Mouse (Mus musculus) gastrocnemius, postnatal 14 days (tissue): ENCODE data around the gene Cela3a. TPM values are rescaled to one million over a fixed set of nuclear protein-coding genes. Genes with fewer than 3 reads are reported as not detected.

Source experiments
- total RNA-seq, 2 experiments: library from RNA; stranded (reverse); gene quantifications; 2 replicates each; pipeline ENCODE4 v1.2.3; 2021

Gene Cela3a
- total RNA-seq, 2 experiments from 2014 or later, result not detected

Other genes with a start within 250 kb of the Cela3a start
- 1 to 10 TPM; 6.4 to 8.8 TPM for gene Wnt4, start 132.3 kb downstream of the Cela3a start, total RNA-seq
- 100 to 1,000 TPM; 200 to 210 TPM for gene Cdc42, start 52.1 kb downstream of the Cela3a start, total RNA-seq
- gene Cela3b, start 20.7 kb upstream of the Cela3a start, total RNA-seq, result not detected
- gene 1700013G24Rik, start 43.5 kb upstream of the Cela3a start, total RNA-seq, result not detected
- gene Hspg2, start 59.0 kb upstream of the Cela3a start, total RNA-seq, result 100 to 1,000 TPM; 193 to 224 TPM
- gene Ldlrad2, start 164.8 kb upstream of the Cela3a start, total RNA-seq, result not detected
- 10 to 100 TPM; 20.1 to 24.4 TPM for gene Usp48, start 184.0 kb upstream of the Cela3a start, total RNA-seq